Mouse (Mus musculus): ENCODE data around the gene Mark2. TPM values are rescaled to one million over a fixed set of nuclear protein-coding genes. Genes with fewer than 3 reads are reported as not detected.
A peak's percentile ranks its signal among the peaks of the same experiment; 100 is the strongest.

Gene Mark2
- polyA plus RNA-seq, 1 experiment from 2014 or later, result 44.7 TPM

GRCm38 (mm10) chr19:7236011-7236410 is 105.6 kb downstream of the Mark2 start:
- Histone ChIP-seq H3K9ac (ENCODE audit: low read length) (no peak overlapping the region), H3K36me3 (ENCODE audit: control insufficient read depth, insufficient read depth, low read length) (peaks cover 8% of the 10 kb centered on the region; the same call in 1 of the 2 replicates), H3K27me3 (ENCODE audit: control insufficient read depth, insufficient read depth, low read length) (no peaks in the 10 kb centered on the region), H3K4me2 (replicated peaks; ENCODE audit: low read depth) (no peak overlapping the region), H3K4me1 (replicated peaks; ENCODE audit: control insufficient read depth, insufficient read depth) (peaks cover 5% of the 10 kb centered on the region), H3K4me3 (ENCODE audit: low read depth, low read length) (no peak overlapping the region), H3K9me3 (ENCODE audit: control insufficient read depth, low read length) (no peaks in the 10 kb centered on the region), H3K27ac (replicated peaks) (no peak overlapping the region)
- no peak for ATAC-seq (ENCODE audit: low FRiP score, low TSS enrichment)
- WGBS, result 86% methylated on average over 2 of the region's 2 CpGs
- no peak for DNase-seq (ENCODE audit: low spot score)
- TF ChIP-seq CTCF (IDR thresholded peaks at IDR 0.05; ENCODE audit: low read depth) (no peak), EP300 (optimal IDR thresholded peaks at IDR 0.05) (no peak)

DNA sequence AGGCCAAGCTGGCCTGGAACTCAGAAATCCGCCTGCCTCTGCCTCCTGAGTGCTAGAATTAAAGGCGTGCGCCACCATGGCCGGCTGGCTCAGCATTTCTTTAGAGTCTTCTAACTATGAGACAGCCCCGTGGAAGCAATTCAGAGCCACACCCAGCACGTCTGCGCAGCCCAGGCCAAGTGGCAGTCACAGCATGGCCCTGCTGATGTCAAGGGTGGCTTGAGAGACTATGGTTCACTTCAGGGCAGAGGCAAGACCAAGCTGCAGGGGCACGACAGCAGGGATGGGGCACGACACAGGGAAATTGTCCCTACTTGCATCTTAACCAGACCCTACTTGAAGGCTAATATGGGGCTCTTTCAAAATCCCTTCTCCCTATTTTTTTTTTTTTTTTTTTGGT is 106.2 kb downstream of the Mark2 start:
- Histone ChIP-seq H3K36me3 (ENCODE audit: control insufficient read depth, insufficient read depth, low read length) (peaks cover 10% of the 10 kb centered on the region; the same call in 1 of the 2 replicates), H3K27ac (replicated peaks) (no peak overlapping the region), H3K4me3 (ENCODE audit: low read depth, low read length) (no peak overlapping the region), H3K9ac (ENCODE audit: low read length) (no peak overlapping the region), H3K9me3 (ENCODE audit: control insufficient read depth, low read length) (no peaks in the 10 kb centered on the region), H3K27me3 (ENCODE audit: control insufficient read depth, insufficient read depth, low read length) (no peaks in the 10 kb centered on the region), H3K4me1 (replicated peaks; ENCODE audit: control insufficient read depth, insufficient read depth) (peaks cover 5% of the 10 kb centered on the region), H3K4me2 (replicated peaks; ENCODE audit: low read depth) (no peak overlapping the region)
- no peak for TF ChIP-seq EP300 (optimal IDR thresholded peaks at IDR 0.05)
- TF ChIP-seq CTCF (IDR thresholded peaks at IDR 0.05; ENCODE audit: low read depth), result no peak
- DNase-seq (ENCODE audit: low spot score) (no peak), ATAC-seq (ENCODE audit: low FRiP score, low TSS enrichment) (no peak)
- 88% methylated on average over 9 of the region's 9 CpGs for WGBS

DNA sequence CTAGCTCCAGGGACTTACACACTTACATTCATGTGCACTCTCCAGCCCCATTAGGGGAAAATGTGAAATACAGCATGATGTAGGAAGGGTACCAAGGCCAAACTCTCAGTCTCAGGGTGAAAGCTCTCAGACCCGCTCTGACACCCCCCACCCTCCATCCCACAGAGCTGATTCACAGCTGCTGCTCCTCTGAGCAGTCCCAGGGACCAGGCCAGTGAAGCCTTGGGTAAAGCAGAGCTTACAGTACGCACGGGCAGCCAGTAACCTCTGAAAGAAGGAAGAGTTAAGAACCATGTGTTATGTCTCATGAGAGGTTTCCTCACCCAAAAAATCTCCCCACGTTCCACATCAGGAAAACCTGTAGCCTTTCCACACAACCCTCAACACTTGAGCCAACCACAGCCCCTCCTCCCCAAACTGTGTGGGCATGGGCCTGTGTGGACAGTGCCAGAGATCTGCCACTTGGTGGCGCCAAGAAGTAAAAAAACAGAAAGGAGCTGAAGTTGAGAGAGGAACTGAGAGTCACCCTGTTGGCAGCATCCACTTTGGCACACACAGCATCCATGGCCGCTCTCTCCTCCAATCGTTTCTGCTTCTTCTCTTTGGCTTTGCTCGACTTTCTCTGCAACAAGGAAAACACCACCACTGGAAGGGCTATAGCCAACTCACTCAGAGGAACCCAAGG is 107.0 kb downstream of the Mark2 start:
- Histone ChIP-seq H3K27ac (replicated peaks) (no peak overlapping the region), H3K9ac (ENCODE audit: low read length) (no peak overlapping the region), H3K36me3 (ENCODE audit: control insufficient read depth, insufficient read depth, low read length) (peaks cover 14% of the 10 kb centered on the region), H3K4me1 (replicated peaks; ENCODE audit: control insufficient read depth, insufficient read depth) (no peaks in the 10 kb centered on the region), H3K4me2 (replicated peaks; ENCODE audit: low read depth) (no peak overlapping the region), H3K4me3 (ENCODE audit: low read depth, low read length) (no peak overlapping the region), H3K9me3 (ENCODE audit: control insufficient read depth, low read length) (no peaks in the 10 kb centered on the region), H3K27me3 (ENCODE audit: control insufficient read depth, insufficient read depth, low read length) (no peaks in the 10 kb centered on the region)
- WGBS, result 44% methylated on average over 8 of the region's 8 CpGs
- TF ChIP-seq CTCF (IDR thresholded peaks at IDR 0.05; ENCODE audit: low read depth) (peak; percentile 88), EP300 (optimal IDR thresholded peaks at IDR 0.05) (no peak)
- DNase-seq (ENCODE audit: low spot score), result peak; percentile 68
- peak; percentile 83 for ATAC-seq (ENCODE audit: low FRiP score, low TSS enrichment)

DNA sequence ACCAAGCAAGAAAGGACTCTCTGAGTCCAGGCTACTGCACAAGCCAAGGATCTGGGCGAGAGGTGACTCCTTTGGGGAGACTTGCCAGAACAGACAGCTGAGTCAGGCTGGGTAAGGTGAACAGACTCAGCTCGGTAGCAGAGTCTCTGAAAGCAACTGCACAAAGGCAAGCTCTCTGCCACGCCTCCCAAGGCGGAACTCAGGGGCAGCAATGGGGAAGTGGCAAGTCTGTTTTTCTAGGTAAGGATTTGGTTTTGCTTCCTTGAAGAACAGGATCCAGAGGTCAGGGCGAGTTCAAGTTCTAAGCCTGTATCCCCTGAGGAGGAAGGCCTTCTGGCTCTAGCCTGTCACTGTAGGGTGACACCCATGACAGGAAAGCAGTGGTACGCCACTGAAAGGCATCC is 115.1 kb downstream of the Mark2 start:
- H3K4me3 ChIP-seq (ENCODE audit: low read depth, low read length), result no peak overlapping the region
- TF ChIP-seq CTCF (IDR thresholded peaks at IDR 0.05; ENCODE audit: low read depth), result no peak
- no peak for TF ChIP-seq EP300 (optimal IDR thresholded peaks at IDR 0.05)
- H3K4me1 ChIP-seq (replicated peaks; ENCODE audit: control insufficient read depth, insufficient read depth), result no peaks in the 10 kb centered on the region
- peaks cover 20% of the 10 kb centered on the region for H3K36me3 ChIP-seq (ENCODE audit: control insufficient read depth, insufficient read depth, low read length)
- H3K9ac ChIP-seq (ENCODE audit: low read length), result no peak overlapping the region
- WGBS, result 52% methylated on average over 6 of the region's 6 CpGs
- DNase-seq (ENCODE audit: low spot score) (peak; percentile 81), ATAC-seq (ENCODE audit: low FRiP score, low TSS enrichment) (peak; percentile 89)
- no peak overlapping the region for H3K4me2 ChIP-seq (replicated peaks; ENCODE audit: low read depth)
- H3K27ac ChIP-seq (replicated peaks), result peak overlapping the region; percentile 90
- H3K27me3 ChIP-seq (ENCODE audit: control insufficient read depth, insufficient read depth, low read length), result no peaks in the 10 kb centered on the region
- no peaks in the 10 kb centered on the region for H3K9me3 ChIP-seq (ENCODE audit: control insufficient read depth, low read length)

Other genes starting within 250 kb of the Mark2 start
- gene Flrt1, start 236.1 kb downstream of the Mark2 start, polyA plus RNA-seq (2015; fragmentation: Nextera tagmentation; extraction: Ambion mirVana), result 1.1 and 1.6 TPM in 2 replicates
- 121 and 126 TPM in 2 replicates for gene Otub1, start 135.5 kb downstream of the Mark2 start, polyA plus RNA-seq (2015; fragmentation: Nextera tagmentation; extraction: Ambion mirVana)
- gene Cox8a, start 124.2 kb downstream of the Mark2 start, polyA plus RNA-seq (2015; fragmentation: Nextera tagmentation; extraction: Ambion mirVana), result 1,651 and 1,766 TPM in 2 replicates
- gene Naa40, start 100.7 kb downstream of the Mark2 start, polyA plus RNA-seq (2015; fragmentation: Nextera tagmentation; extraction: Ambion mirVana), result 20.1 and 20.5 TPM in 2 replicates
- gene Rcor2, start 74.5 kb downstream of the Mark2 start, polyA plus RNA-seq (2015; fragmentation: Nextera tagmentation; extraction: Ambion mirVana), result 2.2 and 2.4 TPM in 2 replicates
- 13.5 and 14.2 TPM in 2 replicates for gene Spindoc, start 41.1 kb upstream of the Mark2 start, polyA plus RNA-seq (2015; fragmentation: Nextera tagmentation; extraction: Ambion mirVana)
- gene 2700081O15Rik, start 75.8 kb upstream of the Mark2 start, polyA plus RNA-seq (2015; fragmentation: Nextera tagmentation; extraction: Ambion mirVana), result 2.6 and 3.3 TPM in 2 replicates
- gene Rtn3, start 141.4 kb upstream of the Mark2 start, polyA plus RNA-seq (2015; fragmentation: Nextera tagmentation; extraction: Ambion mirVana), result 116 and 120 TPM in 2 replicates
- gene Atl3, start 152.2 kb upstream of the Mark2 start, polyA plus RNA-seq (2015; fragmentation: Nextera tagmentation; extraction: Ambion mirVana), result 14.4 and 17.7 TPM in 2 replicates
- 23.9 and 25.0 TPM in 2 replicates for gene Pla2g16, start 215.6 kb upstream of the Mark2 start, polyA plus RNA-seq (2015; fragmentation: Nextera tagmentation; extraction: Ambion mirVana)

All from stomach, postnatal 0 days (tissue).